Mouse (Mus musculus) lung, adult 2 months (tissue): ENCODE results near the gene Ggta1. TPM values are rescaled to one million over a fixed set of nuclear protein-coding genes. Genes with fewer than 3 reads are reported as not detected.

Experiments
- DNase-seq: peaks from one replicate; pipeline ENCODE4 v3.0.0; 2022
- H3K4me1 ChIP-seq: fragments of 200-500 bp; 2 replicates; pipeline ENCODE4 v1.6.1; 2011; ENCODE audit warnings: low read length; ENCODE audit not compliant: control insufficient read depth, insufficient read depth
- H3K4me3 ChIP-seq: fragments of 200-500 bp; replicated peaks from 2 replicates; pipeline ENCODE3; 2011; ENCODE audit warnings: low read depth, mild to moderate bottlenecking, control low read depth, low read length; ENCODE audit errors: extremely low read depth
- CTCF ChIP-seq: fragments of 200-500 bp; IDR thresholded peaks from 2 replicates; pipeline ENCODE4 v1.5.1; 2011; ENCODE audit warnings: mild to moderate bottlenecking, low read length, control low read depth; ENCODE audit not compliant: insufficient read depth
- POLR2A ChIP-seq: fragments of 200-500 bp; IDR thresholded peaks from 2 replicates; pipeline ENCODE4 v1.6.1; 2011; ENCODE audit warnings: low read depth, mild to moderate bottlenecking, control low read depth, low read length, borderline replicate concordance; ENCODE audit errors: extremely low read depth
- WGBS: fragments of 180-500 bp; shearing (Covaris S2); methylation state at CpG from one replicate; pipeline ENCODE4 v1.1.7; 2018; 5-methylcytosine and 5-hydroxymethylcytosine counted together
- polyA plus RNA-seq: library from polyadenylated mRNA; depleted of rRNA; stranded (reverse); fragments of >200 nt; gene quantifications from 2 replicates; pipeline ENCODE4 v1.2.3, GENCODE M21; 2012; rRNA removed

Ggta1 gene
- polyA plus RNA-seq = 17.8 and 24.4 TPM in 2 replicates

DNA sequence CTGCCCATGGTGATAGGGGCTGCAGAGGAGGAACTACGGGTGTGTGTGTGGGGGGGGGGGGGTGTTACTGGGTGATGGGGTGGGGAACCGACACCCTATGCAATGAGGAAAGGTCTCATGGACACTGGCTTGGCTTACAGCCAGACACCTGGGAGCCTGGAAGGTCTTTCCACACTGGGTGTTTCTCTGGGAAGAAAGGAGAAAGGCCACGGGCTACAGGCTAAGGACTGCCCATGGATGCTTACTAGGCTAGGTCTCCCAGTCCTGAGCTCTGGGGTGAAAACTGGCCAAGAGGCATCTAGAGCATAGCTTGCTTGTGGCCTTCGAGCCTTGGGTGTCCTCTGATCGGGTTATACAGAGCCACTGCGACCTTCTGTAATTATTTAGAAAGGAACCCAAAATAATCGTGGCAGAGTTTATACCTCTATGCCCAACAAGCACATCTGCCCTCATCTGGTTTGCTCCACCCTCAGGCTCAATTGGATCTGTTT is at the start of gene Ggta1:
Ggta1 (minus strand) TSS at position 441 of the 491 bp plus-strand sequence.
- Histone ChIP-seq H3K4me1 (peaks cover 4% of the 10 kb centered on the region; the same call in 1 of the 2 replicates), H3K4me3 (peak within 1 kb of the TSS; percentile 84)
- DNase-seq = no peak
- TF ChIP-seq CTCF = no peak
- TF ChIP-seq POLR2A = no peak
- WGBS = 42% methylated on average over 7 of the region's 7 CpGs

DNA sequence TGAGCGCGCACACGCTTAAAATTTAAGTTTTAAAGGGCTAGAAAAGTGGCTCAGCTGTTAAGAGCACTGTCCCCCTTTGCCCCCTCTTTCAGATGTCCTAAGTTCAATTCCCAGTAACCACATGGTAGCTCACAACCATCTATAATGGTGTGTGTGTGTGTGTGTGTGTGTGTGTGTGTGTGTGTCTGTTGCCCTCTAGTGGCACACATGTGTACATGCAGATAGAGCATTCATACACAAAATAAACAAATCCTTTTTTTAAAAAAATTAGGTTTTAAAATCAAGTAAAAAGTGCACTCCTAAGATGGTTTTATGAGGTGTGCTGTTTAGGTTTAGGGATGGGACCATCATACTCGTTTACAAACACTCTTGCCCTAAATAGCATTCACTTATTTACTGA is 49.2 kb upstream of the Ggta1 start:
- no peak overlapping the region for H3K4me3 ChIP-seq
- peaks cover 4% of the 10 kb centered on the region for H3K4me1 ChIP-seq
- no peak for TF ChIP-seq CTCF
- no peak for TF ChIP-seq POLR2A
- DNase-seq = no peak
- 94% methylated on average over 4 of the region's 4 CpGs for WGBS

DNA sequence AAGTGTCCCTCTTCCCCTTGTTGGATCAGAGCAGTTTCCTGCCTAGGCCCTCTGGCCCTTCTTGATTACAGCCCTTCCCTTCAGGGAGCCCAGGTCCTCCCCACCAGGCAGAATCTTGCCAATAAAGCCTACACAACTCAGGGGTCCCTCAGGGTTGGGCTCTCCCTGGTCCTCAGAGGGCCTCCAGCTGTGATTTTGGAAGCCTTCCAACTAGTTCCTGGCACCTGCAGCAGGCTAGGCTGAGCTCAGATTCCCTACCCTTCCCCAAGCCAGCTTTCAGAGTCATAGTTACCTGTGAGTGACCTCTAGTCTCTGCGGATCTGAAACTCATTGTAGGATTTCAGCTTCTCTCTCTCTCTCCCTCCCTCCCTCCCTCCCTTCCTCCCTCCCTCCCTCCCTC is 47.9 kb upstream of the Ggta1 start:
- no peak for TF ChIP-seq CTCF
- TF ChIP-seq POLR2A = no peak
- Histone ChIP-seq H3K4me3 (no peak overlapping the region), H3K4me1 (peaks cover 8% of the 10 kb centered on the region)
- no peak for DNase-seq
- 45% methylated on average over 1 of the region's 1 CpGs for WGBS

DNA sequence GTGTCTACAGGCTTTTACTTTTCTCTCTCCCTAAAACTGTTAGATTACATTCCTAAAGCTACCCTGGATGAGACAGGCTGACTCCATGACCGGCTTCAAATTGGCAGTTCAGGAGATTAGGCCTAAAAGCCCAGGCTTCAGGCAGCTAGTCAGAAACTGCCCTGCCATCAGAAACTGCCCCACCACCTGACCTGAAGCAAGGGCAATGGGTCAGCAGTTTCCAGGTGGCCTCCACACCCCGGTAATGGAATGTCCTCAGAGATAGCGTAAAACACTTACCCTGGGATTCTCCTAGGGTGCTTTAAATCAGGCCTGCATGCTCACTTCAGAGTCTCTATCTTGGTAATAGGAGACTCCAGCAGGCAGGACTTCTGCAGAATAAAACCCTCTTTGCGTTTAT is 46.9 kb upstream of the Ggta1 start:
- H3K4me3 ChIP-seq = no peak overlapping the region
- H3K4me1 ChIP-seq = peaks cover 8% of the 10 kb centered on the region
- no peak for DNase-seq
- no peak for TF ChIP-seq POLR2A
- TF ChIP-seq CTCF = no peak
- WGBS = 74% methylated on average over 4 of the region's 4 CpGs

DNA sequence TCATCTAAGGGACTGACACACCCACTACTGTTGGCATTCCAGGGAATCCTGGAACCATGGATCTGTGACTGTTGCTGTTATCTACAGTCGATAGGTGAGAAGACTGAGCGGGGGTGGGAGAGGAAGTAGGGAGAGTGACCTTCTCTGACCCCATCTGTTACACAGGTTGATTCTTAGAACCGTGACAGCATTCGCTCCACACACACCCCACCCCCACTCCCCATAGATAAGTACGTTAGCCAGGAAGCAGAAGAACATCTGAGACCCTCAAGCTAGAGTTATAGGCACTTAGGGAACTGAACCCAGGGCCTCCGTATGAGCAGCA is 46.3 kb upstream of the Ggta1 start:
- no peak for DNase-seq
- Histone ChIP-seq H3K4me3 (no peak overlapping the region), H3K4me1 (peaks cover 8% of the 10 kb centered on the region)
- WGBS = 42% methylated on average over 6 of the region's 6 CpGs
- TF ChIP-seq POLR2A (no peak), CTCF (no peak)

DNA sequence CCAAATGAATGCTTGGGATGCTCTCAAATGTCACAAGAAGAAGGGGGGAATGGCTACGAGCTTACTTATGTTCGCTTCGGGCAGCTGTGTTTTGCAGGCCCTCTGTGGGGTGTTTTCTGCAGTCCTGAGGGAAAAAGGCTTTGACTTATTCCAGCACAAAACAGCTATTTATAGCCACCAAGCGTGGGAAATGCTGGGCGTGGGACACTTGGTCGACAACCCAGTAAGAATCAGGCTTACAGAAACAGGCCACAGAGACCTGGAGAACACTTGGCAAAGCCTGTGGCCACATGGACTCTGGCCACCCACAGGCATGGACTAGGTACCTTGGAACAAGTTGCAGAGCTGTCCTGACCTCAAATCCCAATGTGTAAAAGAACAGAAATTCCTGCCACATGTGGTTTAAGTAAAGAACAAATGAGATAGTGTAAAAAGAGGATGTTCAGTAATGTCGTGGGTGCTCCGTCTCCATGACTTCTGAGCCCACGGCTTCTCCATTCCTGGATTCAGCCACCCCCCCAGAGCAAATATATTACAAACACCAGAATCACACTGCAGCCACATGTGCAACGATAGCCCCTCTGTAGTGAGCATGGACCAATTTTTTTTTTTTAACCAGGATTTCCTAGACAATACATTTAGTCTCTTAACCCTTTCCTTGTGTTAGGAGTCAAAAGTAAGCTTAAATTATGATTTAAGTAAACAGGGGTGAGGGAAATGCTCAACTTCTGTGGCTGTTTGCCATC is 45.7 kb upstream of the Ggta1 start:
- Histone ChIP-seq H3K4me1 (peaks cover 4% of the 10 kb centered on the region; the same call in 1 of the 2 replicates), H3K4me3 (no peak overlapping the region)
- TF ChIP-seq CTCF (no peak), POLR2A (no peak)
- WGBS = 28% methylated on average over 10 of the region's 10 CpGs
- DNase-seq = no peak

DNA sequence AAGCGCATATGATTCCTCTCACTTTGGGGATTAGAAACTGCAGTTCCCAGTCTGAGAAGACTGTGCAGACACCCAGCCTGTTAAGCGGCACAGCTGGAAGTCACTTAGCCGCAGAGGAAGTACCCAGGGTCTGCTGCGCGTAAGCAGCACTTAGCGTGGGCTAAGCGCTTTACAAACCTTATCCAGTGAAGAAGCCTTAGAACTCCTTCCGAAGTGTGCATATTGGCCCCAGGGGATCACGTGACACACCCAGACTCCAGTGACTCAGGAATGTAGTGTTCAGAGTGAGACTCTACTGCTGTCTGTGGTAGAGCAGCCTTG is 44.1 kb upstream of the Ggta1 start:
- no peak for DNase-seq
- TF ChIP-seq POLR2A = no peak
- no peak for TF ChIP-seq CTCF
- 46% methylated on average over 9 of the region's 9 CpGs for WGBS
- Histone ChIP-seq H3K4me1 (peaks cover 4% of the 10 kb centered on the region; the same call in 1 of the 2 replicates), H3K4me3 (no peak overlapping the region)

DNA sequence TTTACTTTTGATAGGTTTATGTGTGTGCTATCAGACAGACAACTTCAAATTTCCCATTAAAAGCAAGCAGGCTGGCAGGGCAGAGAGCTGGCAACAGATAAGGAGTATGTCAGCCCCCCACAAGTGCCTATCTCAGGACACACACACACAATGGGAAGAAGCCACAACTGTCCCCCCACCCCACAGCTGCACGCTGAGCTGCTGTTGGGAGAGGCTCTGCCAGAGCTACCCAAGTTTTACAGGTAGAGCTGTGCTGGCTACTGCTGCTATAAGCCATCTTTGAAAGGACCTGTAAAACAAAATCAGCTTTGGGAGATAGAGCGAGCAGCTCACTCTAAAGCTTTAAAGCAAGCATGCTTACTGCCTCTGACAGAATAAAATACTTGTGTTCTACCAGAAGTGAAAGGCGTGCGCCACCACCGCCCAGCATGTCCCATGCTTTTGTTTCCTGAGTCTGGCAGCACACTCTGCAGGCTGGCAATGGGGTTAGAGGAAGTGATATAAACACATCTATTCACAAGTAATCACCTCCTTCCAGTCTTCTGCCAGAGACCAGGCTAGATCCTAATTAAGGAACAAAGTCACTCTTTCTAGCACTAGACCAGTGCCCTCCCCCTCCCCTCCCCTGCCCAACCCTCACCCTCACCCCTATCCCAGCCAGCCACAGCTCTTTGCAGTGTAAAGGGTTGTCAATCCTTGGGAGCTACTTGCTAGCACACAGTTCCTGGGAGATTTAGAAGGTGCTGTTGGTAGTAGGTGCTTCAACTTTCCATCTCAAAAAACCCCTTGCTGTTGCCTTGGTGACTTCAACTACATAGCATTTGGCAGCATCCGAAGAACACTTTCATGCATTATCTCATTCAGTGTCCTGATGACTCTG is 43.5 kb upstream of the Ggta1 start:
- WGBS = 38% methylated on average over 6 of the region's 6 CpGs
- peaks cover 4% of the 10 kb centered on the region; the same call in 1 of the 2 replicates for H3K4me1 ChIP-seq
- H3K4me3 ChIP-seq = no peak overlapping the region
- no peak for DNase-seq
- TF ChIP-seq CTCF (no peak), POLR2A (no peak)

DNA sequence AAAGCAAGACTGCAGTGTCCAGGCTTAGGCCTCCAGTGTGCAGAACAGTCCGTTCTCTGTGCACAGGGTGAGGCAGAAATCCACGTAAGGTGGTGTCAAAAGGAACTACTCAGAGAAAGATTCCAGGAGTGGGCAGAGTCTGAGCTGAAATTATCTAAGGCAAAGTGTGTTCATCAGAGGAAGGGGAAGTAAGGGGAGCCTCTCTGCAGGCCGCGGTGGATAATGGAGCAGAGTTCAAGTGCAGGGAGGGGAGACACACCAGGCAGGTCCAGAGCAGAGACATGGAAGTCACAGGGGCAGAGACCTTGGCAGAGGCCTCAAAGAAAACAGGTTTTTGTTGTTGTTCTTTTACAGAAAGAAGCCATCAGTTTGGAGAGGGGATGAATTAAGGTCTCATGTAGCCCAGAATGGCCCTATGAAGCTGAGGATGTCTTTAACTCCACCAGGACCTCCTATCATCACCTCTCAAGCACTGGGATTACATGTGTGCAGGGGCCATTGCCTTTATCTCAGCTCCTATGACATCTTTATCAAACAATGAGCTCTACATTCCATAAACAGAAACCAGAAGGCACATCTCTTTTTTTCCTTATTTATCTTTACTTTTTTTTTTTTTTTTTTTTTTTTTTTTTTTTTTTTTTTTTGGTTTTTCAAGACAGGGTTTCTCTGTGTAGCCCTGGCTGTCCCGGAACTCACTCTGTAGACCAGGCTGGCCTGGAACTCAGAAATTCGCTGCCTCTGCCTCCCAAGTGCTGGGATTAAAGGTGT is 42.7 kb upstream of the Ggta1 start:
- no peak for DNase-seq
- WGBS = 80% methylated on average over 6 of the region's 6 CpGs
- TF ChIP-seq CTCF = no peak
- no peak for TF ChIP-seq POLR2A

More for the DNA sequence above, 42.7 kb upstream of the Ggta1 start:
- no peak overlapping the region for H3K4me3 ChIP-seq
- peaks cover 4% of the 10 kb centered on the region; the same call in 1 of the 2 replicates for H3K4me1 ChIP-seq
